In the genomic region with DNA sequence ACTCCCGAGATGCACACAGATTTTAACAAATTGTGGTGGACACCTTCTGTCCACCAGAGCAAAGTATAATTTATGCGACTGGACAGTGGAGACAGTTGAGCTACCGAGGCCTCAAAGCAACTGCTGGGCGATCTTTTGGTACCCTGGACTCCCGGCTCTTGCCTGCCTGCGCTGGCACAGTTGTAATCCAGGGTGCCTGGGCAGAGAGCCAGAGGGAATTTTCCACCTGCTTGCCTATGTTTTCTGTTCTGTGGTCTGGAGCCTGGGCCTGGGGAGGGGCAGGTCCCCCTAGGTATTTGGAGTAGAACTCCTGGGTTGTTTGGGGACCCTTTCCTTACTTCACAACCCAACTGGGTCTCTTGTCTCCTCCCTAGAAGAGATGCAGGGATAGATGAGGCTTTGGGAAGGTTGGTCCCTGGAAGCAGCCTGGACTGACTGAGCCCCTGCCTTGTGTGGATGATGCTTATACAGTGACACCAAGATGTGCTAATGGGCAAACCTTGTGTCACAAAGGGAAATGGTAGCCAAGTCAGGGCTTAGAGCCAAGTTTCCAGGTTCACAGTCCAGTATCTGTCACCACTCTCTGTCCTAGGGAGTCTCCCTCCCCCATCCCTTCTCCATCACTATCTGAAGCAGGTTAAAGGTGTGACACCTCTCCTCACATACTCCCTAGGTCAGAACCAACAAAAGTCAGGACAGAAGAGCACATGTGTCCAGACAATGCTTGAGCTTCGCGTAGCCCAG, we compare ENCODE assay signal across 20 mouse cellular contexts. TPM values are rescaled to one million over a fixed set of nuclear protein-coding genes. Genes with fewer than 3 reads are reported as not detected.
DNase-seq lines count a peak whose midpoint lies in the region.
"Had no signal": no experiment of that assay in that cellular context is flagged by ENCODE, and none has a peak within 500 bp of the region (broad histone marks: within the 10 kb centered on the region; RNA-seq: fewer than 3 reads in every experiment).

No protein-coding gene starts in this region.

- WGBS in embryonic facial prominence, embryonic 10.5 days, result 91% methylated on average over 8 of the region's 8 CpGs

- peaks cover 20% of the 10 kb centered on the region for H3K4me1 ChIP-seq in embryonic facial prominence, embryonic 10.5 days
- H3K4me1 ChIP-seq: midbrain, embryonic 12.5 days had no signal

- peaks cover 16% of the 10 kb centered on the region; the same call in 1 of the 2 replicates for H3K27me3 ChIP-seq in embryonic facial prominence, embryonic 10.5 days (replicated peaks; ENCODE audit: low read depth, poor library complexity, severe bottlenecking)
- H3K27me3 ChIP-seq: midbrain, embryonic 12.5 days had no signal

- no peaks in the 10 kb centered on the region for H3K9me3 ChIP-seq in embryonic facial prominence, embryonic 10.5 days
- H3K9me3 ChIP-seq: heart, embryonic 12.5 days; limb, embryonic 10.5 days; midbrain, embryonic 12.5 days had no signal

- H3K36me3 ChIP-seq in embryonic facial prominence, embryonic 10.5 days (replicated peaks), result no peaks in the 10 kb centered on the region
- H3K36me3 ChIP-seq: heart, embryonic 12.5 days; limb, embryonic 10.5 days; midbrain, embryonic 12.5 days had no signal

- no peak overlapping the region; the same call in 1 of the 2 replicates for H3K27ac ChIP-seq in embryonic facial prominence, embryonic 10.5 days (replicated peaks)
- H3K27ac ChIP-seq: limb, embryonic 10.5 days; midbrain, embryonic 12.5 days had no signal

- no peak overlapping the region for H3K4me3 ChIP-seq in embryonic facial prominence, embryonic 10.5 days
- H3K4me3 ChIP-seq: heart, embryonic 12.5 days; limb, embryonic 10.5 days; midbrain, embryonic 12.5 days had no signal

- peak; percentile 66 to 76 for DNase-seq in cerebellum, postnatal 25 days
- no peak for DNase-seq in cerebellum, adult 9-10 months
- DNase-seq in MN1 (ENCODE audit: low spot score), result peak; percentile 30
- peak; percentile 67 for DNase-seq in adrenal gland, postnatal 25 days
- DNase-seq in kidney, postnatal 14 days, result peak; percentile 88
- no peak for DNase-seq in spleen, postnatal 36 days (ENCODE audit: low spot score in 2 of 2)
- DNase-seq in embryonic facial prominence, embryonic 10.5 days (ENCODE audit: low spot score), result no peak
- no peak for DNase-seq in frontal cortex, postnatal 14 days (ENCODE audit: low spot score in 2 of 2)
- DNase-seq: forebrain, postnatal 0 days; gastrocnemius, postnatal 36 days; lung, postnatal 36 days; thymus, adult 18-20 months had no signal

RNA-seq across cellular contexts. Expression of a gene that starts 14.6 kb away (rescaled TPM):
- 0.52 and 0.67 TPM in 2 replicates for total RNA-seq in adrenal gland, postnatal 25 days (2021)
- polyA plus RNA-seq in embryonic facial prominence, embryonic 10.5 days (2016; fragmentation: Nextera tagmentation; extraction: Ambion mirVana), result not detected in 2 replicates
- total RNA-seq: ES-E14; hematopoietic stem cell, adult 5-6 weeks had no signal
- polyA plus RNA-seq: C2C12; heart, embryonic 12.5 days; limb, embryonic 10.5 days; liver, embryonic 16.5 days; midbrain, embryonic 12.5 days had no signal

RNA-seq across cellular contexts. Expression of a gene that starts 35.4 kb away (rescaled TPM):
- 47.8 and 59.0 TPM in 2 replicates for total RNA-seq in adrenal gland, postnatal 25 days (2021)
- polyA plus RNA-seq in embryonic facial prominence, embryonic 10.5 days (2016; fragmentation: Nextera tagmentation; extraction: Ambion mirVana), result 48.3 and 50.3 TPM in 2 replicates

RNA-seq across cellular contexts. Expression of a gene that starts 49.6 kb away (rescaled TPM):
- total RNA-seq in adrenal gland, postnatal 25 days (2021), result 1.4 and 1.5 TPM in 2 replicates
- polyA plus RNA-seq in embryonic facial prominence, embryonic 10.5 days (2016; fragmentation: Nextera tagmentation; extraction: Ambion mirVana), result 1.3 and 2.1 TPM in 2 replicates
- total RNA-seq: layer of hippocampus, postnatal 14 days had no signal

Comparison
In these comparisons a context has a peak if more than half of its experiments do, and no peak if none do; other contexts are left out.
1. DNase-seq: peak in cerebellum, postnatal 25 days (2 of 2), MN1 (single experiment), adrenal gland, postnatal 25 days (single experiment) and kidney, postnatal 14 days (single experiment); none in cerebellum, adult 9-10 months (single experiment), spleen, postnatal 36 days (0 of 2), embryonic facial prominence, embryonic 10.5 days (single experiment) and frontal cortex, postnatal 14 days (0 of 2).